Mouse (Mus musculus): Measurements from ENCODE around the gene Mllt3.

DNA sequence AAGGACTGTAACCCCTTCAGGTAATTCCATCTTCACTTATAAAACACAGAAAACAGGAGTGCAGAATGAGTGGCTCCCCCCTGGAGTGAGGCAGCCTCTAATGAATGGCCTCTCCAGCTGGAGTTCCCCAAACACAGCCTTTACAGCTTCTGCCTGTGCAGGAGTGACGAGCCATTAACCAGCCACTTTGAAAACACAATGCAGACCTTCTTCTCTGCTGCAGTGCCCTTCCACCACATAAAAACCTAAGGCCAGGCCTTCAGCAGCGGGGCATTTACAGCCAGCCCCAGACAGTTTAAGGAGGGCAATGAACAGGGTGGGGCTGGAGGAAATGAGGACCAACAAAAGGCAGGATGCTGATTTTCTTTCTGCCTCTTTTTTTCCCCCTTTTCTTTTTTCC is 198.9 kb downstream of the Mllt3 start:
- TF ChIP-seq CTCF (IDR thresholded peaks at IDR 0.05; ENCODE audit: borderline replicate concordance, extremely low read depth, insufficient read depth, insufficient read length) (no peak), POLR2A (IDR thresholded peaks at IDR 0.05; ENCODE audit: borderline replicate concordance, extremely low read depth, insufficient read depth, insufficient read length, poor library complexity, severe bottlenecking) (no peak)
